Mouse (Mus musculus): ENCODE data around the gene Spata1. TPM values are rescaled to one million over a fixed set of nuclear protein-coding genes. Genes with fewer than 3 reads are reported as not detected.

Gene Spata1
- polyA plus RNA-seq, 1 experiment from 2014 or later: 4.5 TPM

DNA sequence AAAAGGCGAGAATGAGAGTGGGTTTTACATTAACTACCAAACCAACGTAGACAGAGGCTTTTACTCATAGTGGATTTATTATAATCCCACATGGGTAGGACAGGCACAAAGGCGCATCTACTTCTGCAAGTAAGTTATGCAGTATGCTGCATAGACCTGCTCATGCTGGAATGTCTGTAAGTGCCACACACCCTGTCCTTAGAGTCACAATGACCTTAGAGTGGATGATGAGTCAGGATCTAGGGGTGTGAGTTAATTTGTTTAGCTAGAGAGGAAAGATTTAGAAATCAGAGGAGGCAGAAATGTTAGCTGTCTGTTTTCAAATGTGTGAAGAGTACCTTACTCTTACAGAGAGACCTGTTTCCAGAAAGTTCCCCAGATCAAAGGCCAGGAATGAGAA lies 52.0 kb downstream of the Spata1 start:
- no peak overlapping the region for H3K4me2 ChIP-seq (ENCODE audit: low read length)
- H3K4me1 ChIP-seq (ENCODE audit: control insufficient read depth, insufficient read depth, low read depth, low read length): peaks cover 2% of the 10 kb centered on the region; the same call in 1 of the 2 replicates
- H3K27ac ChIP-seq (ENCODE audit: low read depth, low read length): no peak overlapping the region
- peaks cover 2% of the 10 kb centered on the region; the same call in 1 of the 2 replicates for H3K36me3 ChIP-seq (ENCODE audit: control insufficient read depth, insufficient read depth, low read length)
- no peaks in the 10 kb centered on the region for H3K9me3 ChIP-seq (ENCODE audit: control insufficient read depth, low read length)
- WGBS: 93% methylated on average over 3 of the region's 3 CpGs
- H3K27me3 ChIP-seq (replicated peaks; ENCODE audit: control insufficient read depth, insufficient read depth, low read length): no peaks in the 10 kb centered on the region
- no peak overlapping the region for H3K9ac ChIP-seq (ENCODE audit: low read depth, low read length)
- no peak overlapping the region for H3K4me3 ChIP-seq (ENCODE audit: low read length)
- no peak for ATAC-seq

DNA sequence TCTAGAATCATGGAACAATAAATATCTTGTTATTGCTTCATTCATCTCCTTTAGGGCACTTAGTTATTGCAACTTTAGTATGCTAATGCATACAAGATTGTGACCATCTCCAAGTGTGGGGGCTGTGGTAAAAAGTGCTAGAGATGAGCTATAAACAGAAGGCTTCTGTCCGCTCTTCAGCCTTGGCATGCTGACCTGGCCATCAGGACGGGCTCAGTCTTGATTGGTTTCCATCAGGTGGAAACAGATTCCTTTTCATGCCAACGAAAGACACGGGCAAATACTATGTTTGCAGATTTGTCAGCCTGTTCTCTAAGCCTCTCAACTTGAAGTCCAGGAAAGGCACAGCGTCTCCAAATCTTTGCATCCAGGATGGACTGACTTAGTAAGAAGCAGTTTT lies 52.4 kb downstream of the Spata1 start:
- no peak overlapping the region for H3K9ac ChIP-seq (ENCODE audit: low read depth, low read length)
- 92% methylated on average over 5 of the region's 5 CpGs for WGBS

DNA sequence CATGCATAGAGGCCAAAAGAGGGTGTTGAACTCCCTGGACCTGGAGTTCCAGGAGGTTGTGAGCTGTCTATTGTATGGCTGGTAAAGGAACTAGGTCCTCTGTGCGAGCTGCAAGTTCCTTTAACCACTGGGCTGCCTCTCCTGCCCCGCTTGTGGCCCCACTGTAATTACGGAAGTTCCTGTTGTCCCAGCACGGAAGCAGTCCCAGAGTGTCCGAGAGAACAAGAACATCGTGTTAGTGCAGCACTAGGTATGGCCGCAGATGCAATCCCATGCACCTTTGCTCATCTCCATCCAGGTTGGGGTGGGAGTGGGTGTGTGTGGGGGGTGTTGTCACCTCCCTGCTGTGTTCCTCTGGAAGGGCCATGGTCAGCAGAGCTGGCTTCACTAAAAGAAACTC lies 54.7 kb downstream of the Spata1 start:
- Histone ChIP-seq H3K36me3 (ENCODE audit: control insufficient read depth, insufficient read depth, low read length) (peaks cover 4% of the 10 kb centered on the region), H3K27me3 (replicated peaks; ENCODE audit: control insufficient read depth, insufficient read depth, low read length) (no peaks in the 10 kb centered on the region), H3K4me3 (ENCODE audit: low read length) (no peak overlapping the region), H3K4me2 (ENCODE audit: low read length) (no peak overlapping the region), H3K9ac (ENCODE audit: low read depth, low read length) (no peak overlapping the region), H3K9me3 (ENCODE audit: control insufficient read depth, low read length) (no peaks in the 10 kb centered on the region), H3K4me1 (ENCODE audit: control insufficient read depth, insufficient read depth, low read depth, low read length) (no peaks in the 10 kb centered on the region), H3K27ac (ENCODE audit: low read depth, low read length) (no peak overlapping the region)
- WGBS: 93% methylated on average over 7 of the region's 7 CpGs
- ATAC-seq: no peak

More for the DNA sequence above, 52.4 kb downstream of the Spata1 start:
- H3K4me3 ChIP-seq (ENCODE audit: low read length): no peak overlapping the region
- H3K4me2 ChIP-seq (ENCODE audit: low read length): no peak overlapping the region
- H3K4me1 ChIP-seq (ENCODE audit: control insufficient read depth, insufficient read depth, low read depth, low read length): peaks cover 2% of the 10 kb centered on the region; the same call in 1 of the 2 replicates
- H3K27me3 ChIP-seq (replicated peaks; ENCODE audit: control insufficient read depth, insufficient read depth, low read length): no peaks in the 10 kb centered on the region
- H3K27ac ChIP-seq (ENCODE audit: low read depth, low read length): no peak overlapping the region
- peaks cover 2% of the 10 kb centered on the region; the same call in 1 of the 2 replicates for H3K36me3 ChIP-seq (ENCODE audit: control insufficient read depth, insufficient read depth, low read length)
- no peaks in the 10 kb centered on the region for H3K9me3 ChIP-seq (ENCODE audit: control insufficient read depth, low read length)
- ATAC-seq: no peak

DNA sequence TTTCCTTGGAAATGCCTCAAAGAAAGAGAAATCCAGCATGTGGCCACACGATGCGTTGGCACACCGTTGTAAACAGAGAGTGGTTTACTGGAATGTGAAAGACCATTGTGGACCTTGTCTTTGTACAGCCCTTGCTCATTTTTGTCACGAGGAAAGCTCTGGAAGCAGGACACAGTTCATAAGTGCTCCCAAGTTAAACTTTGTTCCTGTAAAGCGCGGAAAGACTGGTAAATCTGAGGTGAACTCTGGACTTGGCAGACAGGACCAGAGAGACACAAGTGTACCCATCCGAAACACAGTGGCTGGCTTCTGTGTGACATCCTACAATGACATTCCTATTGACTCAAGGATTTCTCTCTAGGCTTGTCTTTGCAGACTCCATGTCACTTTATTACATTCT lies 56.2 kb downstream of the Spata1 start:
- no peaks in the 10 kb centered on the region for H3K4me1 ChIP-seq (ENCODE audit: control insufficient read depth, insufficient read depth, low read depth, low read length)
- WGBS: 83% methylated on average over 7 of the region's 7 CpGs
- H3K4me3 ChIP-seq (ENCODE audit: low read length): no peak overlapping the region
- no peaks in the 10 kb centered on the region for H3K27me3 ChIP-seq (replicated peaks; ENCODE audit: control insufficient read depth, insufficient read depth, low read length)
- no peak overlapping the region for H3K9ac ChIP-seq (ENCODE audit: low read depth, low read length)
- H3K4me2 ChIP-seq (ENCODE audit: low read length): no peak overlapping the region
- no peak overlapping the region for H3K27ac ChIP-seq (ENCODE audit: low read depth, low read length)
- ATAC-seq: no peak
- H3K36me3 ChIP-seq (ENCODE audit: control insufficient read depth, insufficient read depth, low read length): peaks cover 8% of the 10 kb centered on the region
- H3K9me3 ChIP-seq (ENCODE audit: control insufficient read depth, low read length): no peaks in the 10 kb centered on the region

DNA sequence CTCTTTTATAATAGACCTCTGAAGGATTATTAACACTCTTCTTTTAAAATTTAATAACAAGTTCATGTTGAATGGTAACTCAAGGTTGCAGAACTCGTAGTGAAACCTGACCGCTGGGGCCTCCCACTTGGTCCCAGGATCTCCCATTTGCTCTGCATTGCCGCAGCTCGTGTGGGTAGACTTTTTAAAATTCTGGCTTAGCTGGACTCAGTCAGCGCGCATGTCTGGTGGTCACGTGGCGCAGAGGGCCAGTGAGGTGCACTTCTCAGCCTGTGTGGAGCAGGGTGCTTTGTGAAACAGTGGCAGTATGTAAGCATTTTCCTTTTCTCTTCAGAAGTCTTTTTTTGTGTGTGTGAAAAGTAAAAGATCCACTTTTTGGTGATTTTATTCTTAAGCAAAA lies 56.6 kb downstream of the Spata1 start:
- no peaks in the 10 kb centered on the region for H3K9me3 ChIP-seq (ENCODE audit: control insufficient read depth, low read length)
- ATAC-seq: no peak
- WGBS: 92% methylated on average over 8 of the region's 8 CpGs
- no peak overlapping the region for H3K4me2 ChIP-seq (ENCODE audit: low read length)
- no peaks in the 10 kb centered on the region for H3K27me3 ChIP-seq (replicated peaks; ENCODE audit: control insufficient read depth, insufficient read depth, low read length)
- no peaks in the 10 kb centered on the region for H3K4me1 ChIP-seq (ENCODE audit: control insufficient read depth, insufficient read depth, low read depth, low read length)
- no peak overlapping the region for H3K4me3 ChIP-seq (ENCODE audit: low read length)
- no peak overlapping the region for H3K9ac ChIP-seq (ENCODE audit: low read depth, low read length)
- no peak overlapping the region for H3K27ac ChIP-seq (ENCODE audit: low read depth, low read length)
- peaks cover 11% of the 10 kb centered on the region for H3K36me3 ChIP-seq (ENCODE audit: control insufficient read depth, insufficient read depth, low read length)

DNA sequence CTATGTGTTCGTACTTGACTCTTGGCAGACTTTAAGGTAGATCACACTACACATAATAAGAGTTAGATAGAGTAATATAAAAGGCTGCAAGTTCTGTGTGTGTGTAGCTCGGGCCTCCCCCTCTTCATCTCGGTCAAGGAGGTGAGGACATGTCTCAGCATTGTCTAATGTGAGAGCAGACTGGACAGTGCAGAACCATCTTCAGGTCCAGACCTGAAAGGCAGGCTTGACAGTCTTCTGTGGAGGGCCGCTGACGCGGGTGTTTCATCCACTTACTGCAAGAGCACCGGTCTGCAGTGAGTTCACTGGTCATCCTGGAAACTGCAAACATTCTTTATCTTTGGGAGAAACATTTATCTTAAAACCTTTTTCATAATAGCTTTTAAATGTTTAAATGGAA lies 57.1 kb downstream of the Spata1 start:
- no peak overlapping the region for H3K27ac ChIP-seq (ENCODE audit: low read depth, low read length)
- no peak overlapping the region for H3K9ac ChIP-seq (ENCODE audit: low read depth, low read length)
- H3K27me3 ChIP-seq (replicated peaks; ENCODE audit: control insufficient read depth, insufficient read depth, low read length): no peaks in the 10 kb centered on the region
- H3K4me3 ChIP-seq (ENCODE audit: low read length): no peak overlapping the region
- peaks cover 11% of the 10 kb centered on the region for H3K36me3 ChIP-seq (ENCODE audit: control insufficient read depth, insufficient read depth, low read length)
- H3K4me1 ChIP-seq (ENCODE audit: control insufficient read depth, insufficient read depth, low read depth, low read length): no peaks in the 10 kb centered on the region
- H3K4me2 ChIP-seq (ENCODE audit: low read length): no peak overlapping the region
- H3K9me3 ChIP-seq (ENCODE audit: control insufficient read depth, low read length): no peaks in the 10 kb centered on the region
- ATAC-seq: no peak
- 88% methylated on average over 7 of the region's 7 CpGs for whole genome bisulfite sequencing

DNA sequence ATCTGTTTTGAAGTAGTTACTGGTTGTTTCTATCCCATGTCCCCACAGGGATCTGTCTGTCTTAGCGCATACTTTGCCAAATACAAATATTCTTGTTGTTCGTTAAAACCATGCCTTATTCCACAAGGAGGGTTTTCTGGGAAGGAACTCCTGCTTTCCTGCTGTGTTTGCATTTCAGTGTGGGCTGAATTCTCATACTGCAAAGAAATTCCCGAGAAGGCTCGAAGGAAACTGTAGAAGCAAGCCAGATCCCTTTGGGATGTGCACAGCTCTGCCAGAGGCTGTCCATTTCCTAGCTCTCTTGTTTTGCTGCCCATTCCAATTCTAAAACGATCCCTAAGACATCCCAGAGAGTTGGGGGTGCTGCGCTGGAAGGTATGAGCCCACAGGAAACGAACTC lies 59.1 kb downstream of the Spata1 start:
- no peak overlapping the region for H3K4me3 ChIP-seq (ENCODE audit: low read length)
- no peaks in the 10 kb centered on the region for H3K4me1 ChIP-seq (ENCODE audit: control insufficient read depth, insufficient read depth, low read depth, low read length)
- 85% methylated on average over 7 of the region's 7 CpGs for WGBS
- no peak overlapping the region for H3K9ac ChIP-seq (ENCODE audit: low read depth, low read length)
- peaks cover 23% of the 10 kb centered on the region for H3K36me3 ChIP-seq (ENCODE audit: control insufficient read depth, insufficient read depth, low read length)
- no peak overlapping the region for H3K27ac ChIP-seq (ENCODE audit: low read depth, low read length)
- no peaks in the 10 kb centered on the region for H3K9me3 ChIP-seq (ENCODE audit: control insufficient read depth, low read length)
- H3K27me3 ChIP-seq (replicated peaks; ENCODE audit: control insufficient read depth, insufficient read depth, low read length): no peaks in the 10 kb centered on the region
- no peak overlapping the region for H3K4me2 ChIP-seq (ENCODE audit: low read length)
- no peak for ATAC-seq

DNA sequence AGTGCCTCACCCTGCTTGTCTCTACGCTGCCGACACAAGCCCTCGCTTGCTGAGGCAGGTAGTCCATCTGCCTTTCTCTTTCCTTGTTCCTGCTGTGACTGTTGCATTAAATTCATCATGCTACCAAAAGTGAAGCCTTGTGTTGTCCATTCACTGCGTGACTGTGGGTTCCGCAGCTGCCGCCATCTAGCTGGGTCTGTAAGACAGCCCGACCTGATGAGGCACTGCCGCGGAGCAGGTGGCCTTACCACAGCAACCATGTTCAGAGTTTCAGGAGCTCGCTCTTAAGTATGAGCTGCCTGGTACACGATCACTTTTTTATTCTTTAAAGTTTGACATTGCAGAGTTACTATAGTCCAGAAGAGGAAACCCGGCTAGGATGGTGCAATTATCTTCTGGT lies 59.5 kb downstream of the Spata1 start:
- Histone ChIP-seq H3K4me1 (ENCODE audit: control insufficient read depth, insufficient read depth, low read depth, low read length) (no peaks in the 10 kb centered on the region), H3K4me2 (ENCODE audit: low read length) (no peak overlapping the region), H3K27me3 (replicated peaks; ENCODE audit: control insufficient read depth, insufficient read depth, low read length) (no peaks in the 10 kb centered on the region), H3K9me3 (ENCODE audit: control insufficient read depth, low read length) (no peaks in the 10 kb centered on the region), H3K27ac (ENCODE audit: low read depth, low read length) (no peak overlapping the region), H3K36me3 (ENCODE audit: control insufficient read depth, insufficient read depth, low read length) (peaks cover 21% of the 10 kb centered on the region), H3K4me3 (ENCODE audit: low read length) (no peak overlapping the region), H3K9ac (ENCODE audit: low read depth, low read length) (no peak overlapping the region)
- 91% methylated on average over 12 of the region's 12 CpGs for WGBS
- ATAC-seq: no peak

DNA sequence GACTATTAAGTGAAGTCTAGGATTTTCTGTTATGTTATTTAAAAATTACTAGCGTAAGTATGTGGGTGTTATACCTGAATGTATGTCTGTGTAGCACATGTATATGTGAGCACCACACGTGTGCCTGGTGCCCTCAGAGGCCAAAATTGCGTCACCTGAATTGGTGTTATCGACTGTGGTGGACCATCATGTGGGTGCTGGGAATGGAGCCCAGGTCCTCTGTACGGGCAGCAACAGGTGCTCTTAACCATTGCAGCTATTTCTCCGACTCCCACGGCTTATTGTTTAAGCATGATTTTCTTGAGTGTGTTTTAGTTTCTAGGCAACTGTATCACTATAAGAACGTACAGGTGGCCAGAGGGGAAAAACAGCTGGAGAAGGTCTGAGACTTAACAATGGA lies 63.4 kb downstream of the Spata1 start:
- no peaks in the 10 kb centered on the region for H3K9me3 ChIP-seq (ENCODE audit: control insufficient read depth, low read length)
- H3K36me3 ChIP-seq (ENCODE audit: control insufficient read depth, insufficient read depth, low read length): peaks cover 30% of the 10 kb centered on the region
- ATAC-seq: no peak
- WGBS: 92% methylated on average over 8 of the region's 8 CpGs
- H3K27me3 ChIP-seq (replicated peaks; ENCODE audit: control insufficient read depth, insufficient read depth, low read length): no peaks in the 10 kb centered on the region
- H3K4me2 ChIP-seq (ENCODE audit: low read length): no peak overlapping the region
- no peak overlapping the region for H3K9ac ChIP-seq (ENCODE audit: low read depth, low read length)
- no peaks in the 10 kb centered on the region for H3K4me1 ChIP-seq (ENCODE audit: control insufficient read depth, insufficient read depth, low read depth, low read length)
- no peak overlapping the region for H3K27ac ChIP-seq (ENCODE audit: low read depth, low read length)
- H3K4me3 ChIP-seq (ENCODE audit: low read length): no peak overlapping the region

DNA sequence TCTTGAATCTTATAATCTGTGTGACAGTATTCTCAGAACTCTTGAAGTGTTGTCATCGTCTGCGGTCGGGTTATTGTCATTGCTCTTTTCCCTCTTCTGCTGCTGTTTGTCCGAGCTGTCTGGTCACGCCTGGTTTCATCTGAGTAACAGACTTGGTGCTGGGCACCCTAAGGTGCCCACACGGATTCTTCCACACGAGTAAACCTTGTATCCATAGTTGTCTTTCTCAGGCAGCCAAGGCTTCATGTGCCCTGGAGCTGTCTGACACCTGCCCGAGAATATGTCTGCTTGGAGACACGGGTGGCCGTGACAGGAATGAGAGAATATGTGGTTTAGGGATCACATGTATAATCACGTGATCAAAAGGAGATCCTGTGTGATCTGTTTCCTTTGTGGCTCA lies 64.0 kb downstream of the Spata1 start:
- Histone ChIP-seq H3K27me3 (replicated peaks; ENCODE audit: control insufficient read depth, insufficient read depth, low read length) (no peaks in the 10 kb centered on the region), H3K4me1 (ENCODE audit: control insufficient read depth, insufficient read depth, low read depth, low read length) (no peaks in the 10 kb centered on the region), H3K9me3 (ENCODE audit: control insufficient read depth, low read length) (no peaks in the 10 kb centered on the region), H3K27ac (ENCODE audit: low read depth, low read length) (no peak overlapping the region), H3K4me2 (ENCODE audit: low read length) (no peak overlapping the region), H3K9ac (ENCODE audit: low read depth, low read length) (no peak overlapping the region), H3K4me3 (ENCODE audit: low read length) (no peak overlapping the region), H3K36me3 (ENCODE audit: control insufficient read depth, insufficient read depth, low read length) (peaks cover 30% of the 10 kb centered on the region)
- no peak for ATAC-seq
- WGBS: 89% methylated on average over 11 of the region's 11 CpGs
